Mouse (Mus musculus) erythroid progenitor cell, adult 5-6 weeks (primary cell): ENCODE measurements around the gene Vsnl1. TPM values are rescaled to one million over a fixed set of nuclear protein-coding genes. Genes with fewer than 3 reads are reported as not detected.

Source experiments
- ATAC-seq: replicated peaks from 2 replicates; pipeline ENCODE4 v1.8.0; 2016; ENCODE audit warnings: moderate number of reproducible peaks, mild to moderate bottlenecking, moderate TSS enrichment, inconsistent platforms; ENCODE audit not compliant: poor library complexity, low FRiP score, severe bottlenecking
- total RNA-seq, 2 experiments: library from RNA; stranded (forward) in 1 of 2; stranded (reverse) in 1 of 2; fragments of 150-400 nt in 1 of 2; fragments of 186-747, 209-891 nt in 1 of 2; gene quantifications; 2 replicates each; pipeline versions ENCODE4 v1.2.3 to v1.2.4; 2015 to 2017; ENCODE audit warnings: low replicate concordance in 2 of 2

Vsnl1 gene
- total RNA-seq, 2 experiments from 2014 or later, result not detected

- no peak for ATAC-seq
These were observed 45.0 kb downstream of the Vsnl1 start for GRCm38 (mm10) chr12:11391244-11391949.

DNA sequence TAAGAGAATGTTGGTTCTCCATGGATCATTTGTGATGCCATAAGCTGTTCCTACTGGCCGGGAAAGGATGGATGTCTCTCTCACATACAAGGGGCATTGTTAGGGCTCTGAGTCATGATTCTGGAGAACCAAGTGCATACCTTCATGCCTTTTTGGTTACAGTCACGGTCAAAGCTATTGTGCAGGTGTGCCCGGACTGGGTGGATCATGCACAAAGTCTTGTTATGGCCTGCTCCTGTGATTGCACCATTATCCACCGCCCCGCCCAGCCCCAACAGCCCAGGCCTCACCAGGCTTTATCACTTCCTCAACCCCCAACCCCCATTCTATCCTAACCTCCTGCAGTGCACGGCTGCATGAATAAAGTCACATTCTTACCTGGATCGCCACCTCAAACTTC, 47.3 kb downstream of the Vsnl1 start:
- ATAC-seq, result no peak

- no peak for ATAC-seq
These were observed 51.7 kb downstream of the Vsnl1 start for GRCm38 (mm10) chr12:11384754-11385153.

GRCm38 (mm10) chr12:11379396-11379795, 57.0 kb downstream of the Vsnl1 start:
- no peak for ATAC-seq

- no peak for ATAC-seq
These were observed 66.4 kb downstream of the Vsnl1 start for GRCm38 (mm10) chr12:11370056-11370455.

DNA sequence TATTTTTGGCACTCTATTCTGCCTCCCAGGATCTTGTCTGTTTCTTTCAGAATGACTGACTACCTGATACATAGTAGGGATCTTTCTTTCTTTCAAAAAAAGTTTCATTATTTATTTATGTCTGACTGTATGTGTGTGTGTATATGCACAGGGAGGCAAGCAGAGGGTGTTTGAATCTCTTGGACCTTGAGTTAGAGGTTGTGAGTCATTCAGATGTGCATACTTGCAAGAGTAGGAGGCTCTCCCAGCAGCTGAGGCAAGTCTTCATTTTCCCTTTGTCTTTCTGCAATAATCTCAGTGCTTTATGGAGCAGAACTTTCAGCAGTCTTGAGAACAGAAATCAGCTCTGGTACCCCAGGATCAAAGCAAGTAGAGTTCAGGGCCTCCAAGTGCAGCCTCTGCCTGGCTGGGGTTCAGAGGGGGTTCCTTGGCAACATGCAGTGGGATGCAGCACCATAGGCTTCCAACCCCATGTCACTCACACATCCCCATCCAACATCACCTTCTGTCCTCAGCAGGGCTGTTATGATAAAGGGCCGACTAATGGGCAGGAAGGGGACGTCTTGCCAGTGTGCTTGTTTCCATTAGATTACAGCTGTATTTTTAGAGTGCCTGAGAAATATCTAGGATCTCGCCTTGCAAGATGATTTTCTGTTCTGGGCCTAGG, 69.2 kb downstream of the Vsnl1 start:
- no peak for ATAC-seq

- no peak for ATAC-seq
These were observed 71.5 kb downstream of the Vsnl1 start for GRCm38 (mm10) chr12:11364870-11365269.

- ATAC-seq, result no peak
These were observed 74.0 kb downstream of the Vsnl1 start for GRCm38 (mm10) chr12:11362435-11362834.

DNA sequence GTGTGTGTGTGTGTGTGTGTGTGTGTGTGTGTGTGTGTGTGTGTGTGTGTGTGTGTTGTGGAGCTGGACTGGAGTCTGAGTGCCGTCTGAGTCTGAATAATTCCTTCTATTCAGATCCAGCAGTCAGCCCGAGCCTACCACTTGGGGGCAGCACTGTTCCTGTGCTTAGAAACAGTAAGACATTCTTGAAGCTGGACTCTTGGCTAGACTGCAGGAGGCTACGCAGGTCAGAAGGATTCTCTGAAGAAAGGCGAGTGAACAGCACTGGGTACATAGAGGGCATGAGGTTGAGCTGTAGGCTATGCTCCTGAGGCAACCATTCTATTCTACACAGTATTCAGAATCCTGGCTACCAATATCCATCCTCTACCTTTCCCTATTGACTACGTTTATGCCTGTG, 85.5 kb downstream of the Vsnl1 start:
- no peak for ATAC-seq

DNA sequence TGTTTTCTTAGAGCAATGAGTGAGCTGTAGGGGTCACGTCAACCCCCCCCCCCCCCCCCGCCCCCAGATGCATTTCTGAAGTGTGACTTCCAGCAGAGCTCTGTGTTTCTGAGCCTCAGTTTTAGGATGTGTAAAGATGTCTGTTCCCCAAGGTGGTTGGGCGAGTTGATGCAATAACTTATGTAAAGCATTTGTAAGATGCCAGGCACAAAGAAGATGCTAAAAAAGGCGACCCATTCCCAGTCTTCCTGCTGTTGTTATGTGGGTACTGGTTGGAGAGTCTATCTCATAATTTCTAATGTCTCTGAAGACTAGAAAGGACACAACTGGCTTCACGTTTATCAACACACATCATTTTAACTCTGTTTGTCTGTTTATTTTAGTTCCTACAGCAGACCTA, 86.5 kb downstream of the Vsnl1 start:
- ATAC-seq, result no peak

GRCm38 (mm10) chr12:11348423-11348822, 88.0 kb downstream of the Vsnl1 start:
- ATAC-seq, result no peak

DNA sequence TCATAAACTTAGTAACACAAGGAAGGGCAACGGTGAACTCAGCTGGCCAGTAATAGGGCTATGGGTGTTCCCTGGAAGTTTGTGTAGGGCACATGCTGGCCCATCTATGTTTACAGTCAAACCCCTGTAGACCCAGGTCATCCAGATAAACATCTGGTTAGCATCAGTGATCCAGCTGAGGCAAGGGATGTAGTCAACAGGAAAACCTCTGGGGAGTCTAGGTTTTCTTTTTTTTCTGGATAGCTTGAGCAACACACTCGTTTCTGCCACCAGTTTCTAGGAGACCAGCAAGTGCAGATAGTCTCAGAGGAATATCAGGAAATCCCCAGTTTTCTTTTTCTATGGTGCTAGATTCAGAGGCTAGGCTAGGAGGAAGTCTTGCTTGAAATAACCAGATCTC, 90.5 kb downstream of the Vsnl1 start:
- no peak for ATAC-seq

GRCm38 (mm10) chr12:11342020-11342600, 94.3 kb downstream of the Vsnl1 start:
- no peak for ATAC-seq

DNA sequence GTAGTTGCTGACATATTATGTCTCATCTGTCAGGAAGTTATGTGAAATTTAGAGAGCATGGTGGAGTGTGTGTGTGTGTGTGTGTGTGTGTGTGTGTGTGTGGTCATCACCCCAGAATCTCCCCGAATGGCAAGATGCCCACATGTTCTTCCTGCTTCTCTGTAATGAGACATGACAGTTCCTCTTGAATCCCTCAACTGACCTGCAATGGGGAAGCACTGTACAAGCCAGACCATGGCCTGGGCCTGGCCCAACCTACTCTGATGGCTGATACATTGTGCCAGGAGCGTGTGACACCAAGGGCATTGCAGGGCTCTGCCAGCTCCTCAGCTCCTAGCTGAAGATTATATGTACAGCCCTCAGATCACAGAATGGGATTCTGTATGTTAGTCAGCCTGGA, 98.2 kb downstream of the Vsnl1 start:
- no peak for ATAC-seq

GRCm38 (mm10) chr12:11336845-11337244, 99.6 kb downstream of the Vsnl1 start:
- ATAC-seq, result no peak

GRCm38 (mm10) chr12:11326483-11326882, 109.9 kb downstream of the Vsnl1 start:
- no peak for ATAC-seq

GRCm38 (mm10) chr12:11324480-11324879, 111.9 kb downstream of the Vsnl1 start:
- no peak for ATAC-seq

DNA sequence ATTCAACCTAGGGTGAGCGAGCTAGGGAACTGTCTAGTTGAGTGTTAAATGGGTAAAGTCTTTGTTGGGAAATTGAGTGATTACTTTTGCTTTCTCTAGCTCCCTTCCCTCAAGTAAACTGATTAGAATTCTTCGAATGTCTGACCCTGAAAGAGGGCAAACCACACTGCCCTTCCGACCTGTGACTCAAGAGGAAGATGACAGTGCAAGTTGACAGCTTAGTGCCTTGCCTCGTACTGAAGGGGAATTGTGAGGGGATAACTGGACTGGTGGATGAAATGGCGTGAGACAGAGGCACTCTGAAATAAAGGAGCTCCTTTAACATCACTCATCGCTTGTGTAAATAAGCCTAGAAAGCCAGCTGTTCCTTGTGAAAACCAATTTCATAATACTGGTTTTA, 118.7 kb downstream of the Vsnl1 start:
- ATAC-seq, result no peak

GRCm38 (mm10) chr12:11313840-11314239, 122.6 kb downstream of the Vsnl1 start:
- ATAC-seq, result no peak

DNA sequence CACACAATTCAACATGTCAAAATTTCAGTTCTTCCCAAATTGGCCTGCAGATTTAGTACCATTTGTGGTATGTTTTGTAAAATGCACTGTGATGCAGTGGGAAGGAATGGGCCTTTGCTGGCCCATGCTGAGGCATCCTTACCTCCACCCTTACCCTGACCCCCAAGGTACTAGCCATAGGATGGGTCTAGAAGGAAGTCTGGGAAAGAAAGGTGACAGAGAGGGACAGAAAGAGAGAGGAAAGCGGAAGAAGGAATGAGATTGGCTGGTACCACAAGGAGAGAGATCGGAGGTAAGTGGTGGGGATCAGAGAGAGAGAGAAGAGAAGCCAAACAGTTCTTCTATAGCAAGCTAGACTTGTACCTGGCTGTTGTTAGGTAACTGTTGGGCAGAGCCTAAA, 125.3 kb downstream of the Vsnl1 start:
- no peak for ATAC-seq
